Mouse (Mus musculus): ENCODE measurements around the gene Kcnj6. TPM values are rescaled to one million over a fixed set of nuclear protein-coding genes. Genes with fewer than 3 reads are reported as not detected.

The Kcnj6 gene
- polyA plus RNA-seq, 1 experiment from 2014 or later = 1.5 TPM

- ATAC-seq (ENCODE audit: low read depth) = no peak
- 82% methylated on average over 6 of the region's 6 CpGs for WGBS
- H3K9ac ChIP-seq = no peak overlapping the region
Observed at GRCm38 (mm10) chr16:94797366-94797765, 200.1 kb downstream of the Kcnj6 start.

GRCm38 (mm10) chr16:94793041-94793440 lies 204.5 kb downstream of the Kcnj6 start:
- Histone ChIP-seq H3K9ac (no peak overlapping the region), H3K4me2 (no peak overlapping the region), H3K4me1 (replicated peaks) (0 out of 2 replicates have a peak, but pooled peaks cover 3% of the 10 kb centered on the region), H3K9me3 (no peaks in the 10 kb centered on the region), H3K27ac (replicated peaks) (no peak overlapping the region), H3K36me3 (no peaks in the 10 kb centered on the region), H3K4me3 (no peak overlapping the region), H3K27me3 (peaks cover 12% of the 10 kb centered on the region; the same call in 1 of the 2 replicates)
- 77% methylated on average over 7 of the region's 7 CpGs for WGBS
- no peak for ATAC-seq (ENCODE audit: low read depth)

More at GRCm38 (mm10) chr16:94797366-94797765, 200.1 kb downstream of the Kcnj6 start:
- Histone ChIP-seq H3K27ac (replicated peaks) (no peak overlapping the region), H3K4me2 (no peak overlapping the region), H3K4me1 (replicated peaks) (0 out of 2 replicates have a peak, but pooled peaks cover 4% of the 10 kb centered on the region), H3K36me3 (no peaks in the 10 kb centered on the region), H3K4me3 (no peak overlapping the region), H3K27me3 (no peaks in the 10 kb centered on the region), H3K9me3 (0 out of 2 replicates have a peak, but pooled peaks cover 3% of the 10 kb centered on the region)

- Histone ChIP-seq H3K4me2 (no peak overlapping the region), H3K9ac (no peak overlapping the region), H3K4me1 (replicated peaks) (no peaks in the 10 kb centered on the region), H3K9me3 (no peaks in the 10 kb centered on the region), H3K4me3 (no peak overlapping the region), H3K36me3 (no peaks in the 10 kb centered on the region), H3K27me3 (peaks cover 18% of the 10 kb centered on the region; the same call in 1 of the 2 replicates), H3K27ac (replicated peaks) (no peak overlapping the region)
- 29% methylated on average over 6 of the region's 6 CpGs for WGBS
- ATAC-seq (ENCODE audit: low read depth) = no peak
Observed at GRCm38 (mm10) chr16:94789958-94790357, 207.5 kb downstream of the Kcnj6 start.

GRCm38 (mm10) chr16:94788716-94789115 lies 208.8 kb downstream of the Kcnj6 start:
- no peak overlapping the region for H3K9ac ChIP-seq
- no peak overlapping the region for H3K4me2 ChIP-seq
- no peaks in the 10 kb centered on the region for H3K9me3 ChIP-seq
- H3K27me3 ChIP-seq = peaks cover 18% of the 10 kb centered on the region; the same call in 1 of the 2 replicates
- ATAC-seq (ENCODE audit: low read depth) = no peak
- H3K4me3 ChIP-seq = no peak overlapping the region
- H3K27ac ChIP-seq (replicated peaks) = no peak overlapping the region
- no peaks in the 10 kb centered on the region for H3K36me3 ChIP-seq
- no peaks in the 10 kb centered on the region for H3K4me1 ChIP-seq (replicated peaks)
- 88% methylated on average over 7 of the region's 7 CpGs for WGBS

- no peaks in the 10 kb centered on the region for H3K36me3 ChIP-seq
- no peak overlapping the region for H3K9ac ChIP-seq
- H3K4me2 ChIP-seq = no peak overlapping the region
- 4% methylated on average over 16 of the region's 16 CpGs for WGBS
- no peak overlapping the region for H3K27ac ChIP-seq (replicated peaks)
- 0 out of 2 replicates have a peak, but pooled peaks have one; percentile 61 for ATAC-seq (ENCODE audit: low read depth)
- peaks cover 18% of the 10 kb centered on the region; the same call in 1 of the 2 replicates for H3K27me3 ChIP-seq
- H3K9me3 ChIP-seq = no peaks in the 10 kb centered on the region
- H3K4me3 ChIP-seq = no peak overlapping the region
- no peaks in the 10 kb centered on the region; the same call in 1 of the 2 replicates for H3K4me1 ChIP-seq (replicated peaks)
Observed at GRCm38 (mm10) chr16:94788165-94788564, 209.3 kb downstream of the Kcnj6 start.

- no peaks in the 10 kb centered on the region for H3K9me3 ChIP-seq
- no peak overlapping the region for H3K4me3 ChIP-seq
- peaks cover 13% of the 10 kb centered on the region for H3K4me1 ChIP-seq (replicated peaks)
- 77% methylated on average over 5 of the region's 5 CpGs for WGBS
- peaks cover 18% of the 10 kb centered on the region; the same call in 1 of the 2 replicates for H3K27me3 ChIP-seq
- no peak for ATAC-seq (ENCODE audit: low read depth)
- no peak overlapping the region for H3K9ac ChIP-seq
- H3K27ac ChIP-seq (replicated peaks) = no peak overlapping the region
- H3K4me2 ChIP-seq = no peak overlapping the region
- no peaks in the 10 kb centered on the region for H3K36me3 ChIP-seq
Observed at GRCm38 (mm10) chr16:94785873-94786272, 211.6 kb downstream of the Kcnj6 start.

GRCm38 (mm10) chr16:94783696-94784095 lies 213.8 kb downstream of the Kcnj6 start:
- H3K4me2 ChIP-seq = no peak overlapping the region
- H3K27ac ChIP-seq (replicated peaks) = no peak overlapping the region
- ATAC-seq (ENCODE audit: low read depth) = no peak
- H3K4me3 ChIP-seq = no peak overlapping the region
- H3K27me3 ChIP-seq = peaks cover 11% of the 10 kb centered on the region; the same call in 1 of the 2 replicates
- no peak overlapping the region for H3K9ac ChIP-seq
- no peaks in the 10 kb centered on the region for H3K9me3 ChIP-seq
- WGBS = 70% methylated on average over 7 of the region's 7 CpGs
- H3K4me1 ChIP-seq (replicated peaks) = peaks cover 13% of the 10 kb centered on the region
- no peaks in the 10 kb centered on the region for H3K36me3 ChIP-seq

- Histone ChIP-seq H3K27ac (replicated peaks) (no peak overlapping the region), H3K9me3 (no peaks in the 10 kb centered on the region), H3K4me2 (peak overlapping the region; percentile 45), H3K4me1 (replicated peaks) (peaks cover 13% of the 10 kb centered on the region), H3K27me3 (peaks cover 4% of the 10 kb centered on the region; the same call in 1 of the 2 replicates), H3K36me3 (no peaks in the 10 kb centered on the region), H3K4me3 (peak overlapping the region; percentile 9), H3K9ac (0 out of 2 replicates have a peak overlapping the region, but pooled peaks have one; percentile 31)
- WGBS = 55% methylated on average over 24 of the region's 24 CpGs
- ATAC-seq (ENCODE audit: low read depth) = no peak
Observed at GRCm38 (mm10) chr16:94782110-94782946, 215.2 kb downstream of the Kcnj6 start.

- no peak overlapping the region for H3K9ac ChIP-seq
- H3K27ac ChIP-seq (replicated peaks) = no peak overlapping the region
- H3K4me3 ChIP-seq = no peak overlapping the region
- no peak for ATAC-seq (ENCODE audit: low read depth)
- H3K4me1 ChIP-seq (replicated peaks) = no peaks in the 10 kb centered on the region
- H3K4me2 ChIP-seq = no peak overlapping the region
- H3K9me3 ChIP-seq = no peaks in the 10 kb centered on the region
- H3K36me3 ChIP-seq = no peaks in the 10 kb centered on the region
- 78% methylated on average over 5 of the region's 5 CpGs for WGBS
- no peaks in the 10 kb centered on the region for H3K27me3 ChIP-seq
Observed at GRCm38 (mm10) chr16:94773928-94774327, 223.6 kb downstream of the Kcnj6 start.

GRCm38 (mm10) chr16:94767606-94768005 lies 229.9 kb downstream of the Kcnj6 start:
- Histone ChIP-seq H3K4me2 (no peak overlapping the region), H3K27me3 (no peaks in the 10 kb centered on the region), H3K9ac (no peak overlapping the region), H3K36me3 (no peaks in the 10 kb centered on the region), H3K4me3 (no peak overlapping the region), H3K27ac (replicated peaks) (no peak overlapping the region), H3K9me3 (no peaks in the 10 kb centered on the region), H3K4me1 (replicated peaks) (peaks cover 10% of the 10 kb centered on the region)
- no peak for ATAC-seq (ENCODE audit: low read depth)
- 87% methylated on average over 6 of the region's 6 CpGs for WGBS

GRCm38 (mm10) chr16:94765129-94765528 lies 232.4 kb downstream of the Kcnj6 start:
- Histone ChIP-seq H3K4me3 (no peak overlapping the region), H3K27me3 (no peaks in the 10 kb centered on the region), H3K9ac (peak overlapping the region; percentile 22; the same call in 1 of the 2 replicates), H3K36me3 (no peaks in the 10 kb centered on the region), H3K27ac (replicated peaks) (no peak overlapping the region), H3K4me2 (peak overlapping the region; percentile 28; the same call in 1 of the 2 replicates), H3K4me1 (replicated peaks) (peaks cover 10% of the 10 kb centered on the region), H3K9me3 (no peaks in the 10 kb centered on the region)
- no peak for ATAC-seq (ENCODE audit: low read depth)
- WGBS = 22% methylated on average over 8 of the region's 8 CpGs

- 45% methylated on average over 8 of the region's 11 CpGs for WGBS
- peaks cover 10% of the 10 kb centered on the region for H3K4me1 ChIP-seq (replicated peaks)
Observed at GRCm38 (mm10) chr16:94760732-94761131, 236.8 kb downstream of the Kcnj6 start.

More at GRCm38 (mm10) chr16:94760732-94761131, 236.8 kb downstream of the Kcnj6 start:
- no peaks in the 10 kb centered on the region for H3K36me3 ChIP-seq
- no peaks in the 10 kb centered on the region for H3K9me3 ChIP-seq
- no peaks in the 10 kb centered on the region for H3K27me3 ChIP-seq
- H3K27ac ChIP-seq (replicated peaks) = no peak overlapping the region
- H3K4me3 ChIP-seq = no peak overlapping the region
- no peak overlapping the region for H3K9ac ChIP-seq
- H3K4me2 ChIP-seq = no peak overlapping the region
- ATAC-seq (ENCODE audit: low read depth) = no peak
